Mouse (Mus musculus) kidney, adult 2 months (tissue): Measurements from ENCODE around the gene Agpat3.

Source experiments
- CTCF ChIP-seq: fragments of 200-500 bp; conservative IDR thresholded peaks from 2 replicates; pipeline ENCODE4 v1.5.1; 2011; ENCODE audit warnings: low read depth, mild to moderate bottlenecking, control low read depth, low read length, moderate library complexity, mixed read lengths; ENCODE audit not compliant: insufficient read depth, insufficient read length
- POLR2A ChIP-seq: fragments of 200-500 bp; IDR thresholded peaks from one replicate; pipeline ENCODE4 v1.6.1; 2011; ENCODE audit warnings: low read depth, low read length, control low read depth

DNA sequence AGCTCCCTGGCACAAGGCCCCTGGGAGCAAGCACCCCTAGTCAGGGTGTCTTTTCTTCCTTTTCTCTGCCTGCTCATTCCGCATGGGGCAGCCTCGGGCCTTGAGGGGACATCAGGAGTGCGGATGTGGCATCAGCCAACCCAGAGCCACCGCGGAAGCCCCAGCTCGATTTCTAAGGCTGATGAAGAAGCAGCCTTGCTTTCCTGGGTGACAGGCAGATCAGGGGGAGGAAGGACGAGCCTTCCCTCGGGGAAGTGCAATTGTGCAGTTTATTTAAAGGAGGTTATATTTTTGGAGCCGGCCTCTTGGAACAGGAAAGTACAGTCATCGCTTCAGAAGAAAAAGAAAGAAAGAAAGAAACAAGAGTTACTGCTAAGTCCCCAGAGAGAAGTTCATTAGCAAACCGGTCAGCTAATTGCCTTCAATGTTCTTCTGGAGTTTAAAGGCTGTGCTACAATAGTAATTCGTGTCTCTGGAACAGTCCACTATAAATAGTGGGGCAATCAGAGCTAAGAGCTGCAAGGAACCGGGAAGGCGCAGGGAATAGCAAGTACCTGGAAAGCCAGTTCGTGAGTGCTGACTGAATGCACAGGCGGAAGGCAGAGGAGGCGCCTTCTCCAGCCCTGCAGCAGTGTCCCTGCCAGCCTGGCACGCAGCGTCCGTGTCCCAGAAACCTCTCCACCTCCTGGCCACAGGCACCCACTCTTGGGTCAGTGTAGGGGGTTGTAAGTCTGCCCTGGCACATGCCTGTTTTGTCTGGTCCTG, 36.1 kb upstream of the Agpat3 start:
- TF ChIP-seq POLR2A (no peak), CTCF (no peak)
